Mouse (Mus musculus): ENCODE data around the gene Abcc8. TPM values are rescaled to one million over a fixed set of nuclear protein-coding genes. Genes with fewer than 3 reads are reported as not detected.
A peak's percentile ranks its signal among the peaks of the same experiment; 100 is the strongest.

The Abcc8 gene
- polyA plus RNA-seq, 1 experiment from 2014 or later = 2.0 TPM

DNA sequence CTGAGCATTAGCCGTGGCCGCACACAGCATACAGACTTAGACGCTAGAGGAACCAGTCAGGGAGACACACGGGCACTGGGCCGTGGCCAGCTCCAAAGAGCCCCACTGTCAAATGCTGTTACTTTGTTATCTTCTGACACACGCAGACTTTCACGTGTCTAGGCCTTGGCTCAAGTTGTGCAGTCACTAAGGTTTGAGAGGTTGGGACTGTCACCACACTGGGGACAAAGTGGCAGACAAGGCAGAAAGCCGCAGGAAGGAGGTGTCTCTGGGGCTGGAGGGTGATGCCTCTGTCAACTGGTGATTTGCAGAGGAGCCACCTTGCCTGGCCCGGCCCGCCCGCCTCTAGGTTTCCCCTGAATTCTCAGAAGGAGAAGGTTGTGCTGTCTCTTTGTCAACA, 54.5 kb downstream of the Abcc8 start:
- no peaks in the 10 kb centered on the region for H3K9me3 ChIP-seq (replicated peaks)
- ATAC-seq (ENCODE audit: low FRiP score) = no peak
- H3K4me1 ChIP-seq = peaks cover 20% of the 10 kb centered on the region
- H3K27me3 ChIP-seq = peaks cover 8% of the 10 kb centered on the region; the same call in 1 of the 2 replicates
- H3K4me3 ChIP-seq = no peak overlapping the region
- no peaks in the 10 kb centered on the region for H3K36me3 ChIP-seq
- 90% methylated on average over 11 of the region's 11 CpGs for WGBS
- no peak overlapping the region for H3K4me2 ChIP-seq (replicated peaks)
- H3K27ac ChIP-seq = no peak overlapping the region
- H3K9ac ChIP-seq = no peak overlapping the region

DNA sequence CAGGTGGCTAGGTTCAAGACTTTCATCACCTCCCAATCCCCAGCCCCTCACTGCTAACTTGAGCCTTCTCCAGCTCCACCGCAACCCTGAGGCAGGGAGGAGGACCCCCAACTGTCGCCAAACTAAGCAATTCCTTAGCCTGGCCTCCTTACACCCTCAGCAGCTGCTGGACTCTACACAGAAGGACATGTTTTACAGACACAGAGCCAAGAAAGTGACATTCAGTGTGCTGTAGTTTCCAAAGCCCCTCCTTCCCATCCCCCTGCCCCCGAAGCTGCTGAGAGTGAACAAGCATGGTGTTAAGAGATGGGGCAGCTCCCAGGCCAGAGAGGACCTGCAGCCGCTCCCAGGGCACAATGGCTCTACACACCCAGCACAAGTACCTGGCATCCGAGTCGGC, 55.4 kb downstream of the Abcc8 start:
- Histone ChIP-seq H3K27ac (no peak overlapping the region), H3K4me1 (peaks cover 19% of the 10 kb centered on the region), H3K4me2 (replicated peaks) (no peak overlapping the region), H3K9me3 (replicated peaks) (no peaks in the 10 kb centered on the region), H3K4me3 (no peak overlapping the region), H3K27me3 (peaks cover 8% of the 10 kb centered on the region; the same call in 1 of the 2 replicates), H3K36me3 (no peaks in the 10 kb centered on the region), H3K9ac (no peak overlapping the region)
- 72% methylated on average over 6 of the region's 6 CpGs for WGBS
- no peak for ATAC-seq (ENCODE audit: low FRiP score)

- 44% methylated on average over 4 of the region's 4 CpGs for WGBS
- no peak overlapping the region for H3K4me3 ChIP-seq
- H3K27me3 ChIP-seq = peaks cover 8% of the 10 kb centered on the region; the same call in 1 of the 2 replicates
- H3K9ac ChIP-seq = no peak overlapping the region
- H3K4me2 ChIP-seq (replicated peaks) = no peak overlapping the region
- no peaks in the 10 kb centered on the region for H3K9me3 ChIP-seq (replicated peaks)
- no peak for ATAC-seq (ENCODE audit: low FRiP score)
- H3K4me1 ChIP-seq = peaks cover 10% of the 10 kb centered on the region
- H3K36me3 ChIP-seq = no peaks in the 10 kb centered on the region
- no peak overlapping the region for H3K27ac ChIP-seq
Observed at GRCm38 (mm10) chr7:46122964-46123363, 56.9 kb downstream of the Abcc8 start.

- H3K27ac ChIP-seq = no peak overlapping the region
- no peaks in the 10 kb centered on the region for H3K36me3 ChIP-seq
- no peak overlapping the region for H3K4me2 ChIP-seq (replicated peaks)
- WGBS = 93% methylated on average over 16 of the region's 16 CpGs
- no peak overlapping the region for H3K4me3 ChIP-seq
- no peaks in the 10 kb centered on the region for H3K9me3 ChIP-seq (replicated peaks)
- no peak overlapping the region for H3K9ac ChIP-seq
- no peaks in the 10 kb centered on the region for H3K27me3 ChIP-seq
- H3K4me1 ChIP-seq = peaks cover 13% of the 10 kb centered on the region
- no peak for ATAC-seq (ENCODE audit: low FRiP score)
Observed at GRCm38 (mm10) chr7:46117035-46117434, 62.8 kb downstream of the Abcc8 start.

GRCm38 (mm10) chr7:46116118-46116581, 63.7 kb downstream of the Abcc8 start:
- no peak for ATAC-seq (ENCODE audit: low FRiP score)
- no peak overlapping the region for H3K9ac ChIP-seq
- peaks cover 13% of the 10 kb centered on the region for H3K4me1 ChIP-seq
- no peaks in the 10 kb centered on the region for H3K27me3 ChIP-seq
- 65% methylated on average over 10 of the region's 10 CpGs for WGBS
- H3K36me3 ChIP-seq = no peaks in the 10 kb centered on the region
- no peaks in the 10 kb centered on the region for H3K9me3 ChIP-seq (replicated peaks)
- no peak overlapping the region for H3K4me2 ChIP-seq (replicated peaks)
- H3K27ac ChIP-seq = no peak overlapping the region
- H3K4me3 ChIP-seq = no peak overlapping the region

DNA sequence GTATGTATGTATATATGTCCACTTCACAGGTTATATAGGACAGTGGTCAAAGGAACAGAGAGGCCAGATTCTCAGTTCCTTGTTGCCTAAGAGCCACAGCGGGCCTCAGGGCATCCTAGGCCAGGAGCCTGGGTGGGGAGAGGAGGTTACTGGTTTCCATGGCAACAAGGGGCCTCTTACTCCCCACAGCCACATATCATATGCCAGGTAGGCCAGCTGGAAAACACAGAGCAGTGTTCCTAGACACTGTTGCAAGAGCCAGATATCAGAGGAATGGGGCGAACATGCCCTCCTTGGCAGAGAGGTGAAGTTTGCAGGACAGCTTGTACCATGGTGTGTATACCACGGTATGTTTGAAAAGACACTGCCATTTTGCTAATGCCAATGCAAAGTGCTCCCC, 66.4 kb downstream of the Abcc8 start:
- Histone ChIP-seq H3K4me1 (peaks cover 13% of the 10 kb centered on the region), H3K4me2 (replicated peaks) (no peak overlapping the region), H3K4me3 (no peak overlapping the region), H3K36me3 (no peaks in the 10 kb centered on the region), H3K27me3 (no peaks in the 10 kb centered on the region), H3K9me3 (replicated peaks) (no peaks in the 10 kb centered on the region), H3K9ac (no peak overlapping the region), H3K27ac (0 out of 2 replicates have a peak overlapping the region, but pooled peaks have one; percentile 35)
- no peak for ATAC-seq (ENCODE audit: low FRiP score)
- WGBS = 66% methylated on average over 3 of the region's 3 CpGs

DNA sequence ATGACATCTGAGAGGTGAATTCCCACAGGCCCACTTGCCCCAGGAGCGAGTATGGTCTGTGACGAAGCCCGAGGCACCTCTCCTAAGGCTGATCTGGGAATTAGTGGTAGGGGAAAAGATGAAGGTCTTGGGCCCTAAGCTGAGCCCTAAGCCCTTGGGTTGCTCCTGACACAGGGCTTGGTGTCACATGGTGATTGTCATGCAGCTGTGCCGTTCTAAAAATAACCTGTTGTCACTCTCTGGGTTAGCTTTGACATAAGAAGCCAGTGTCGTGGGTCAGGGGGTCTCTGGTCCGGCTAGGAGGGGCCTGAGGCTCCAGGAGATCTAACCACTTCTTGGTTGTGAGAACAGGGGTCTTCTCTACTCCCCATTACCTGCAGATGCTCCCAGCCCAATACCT, 67.9 kb downstream of the Abcc8 start:
- no peaks in the 10 kb centered on the region for H3K36me3 ChIP-seq
- 70% methylated on average over 6 of the region's 6 CpGs for whole genome bisulfite sequencing

GRCm38 (mm10) chr7:46111212-46111817, 68.5 kb downstream of the Abcc8 start:
- Histone ChIP-seq H3K9ac (no peak overlapping the region), H3K4me1 (peaks cover 13% of the 10 kb centered on the region), H3K27me3 (no peaks in the 10 kb centered on the region), H3K9me3 (replicated peaks) (no peaks in the 10 kb centered on the region), H3K4me3 (no peak overlapping the region), H3K27ac (no peak overlapping the region), H3K36me3 (no peaks in the 10 kb centered on the region), H3K4me2 (replicated peaks) (no peak overlapping the region)
- ATAC-seq (ENCODE audit: low FRiP score) = no peak
- WGBS = 86% methylated on average over 15 of the region's 15 CpGs

More for the DNA sequence above, 67.9 kb downstream of the Abcc8 start:
- no peak for ATAC-seq (ENCODE audit: low FRiP score)
- Histone ChIP-seq H3K4me1 (peaks cover 13% of the 10 kb centered on the region), H3K4me2 (replicated peaks) (no peak overlapping the region), H3K9ac (no peak overlapping the region), H3K9me3 (replicated peaks) (no peaks in the 10 kb centered on the region), H3K4me3 (no peak overlapping the region), H3K27me3 (no peaks in the 10 kb centered on the region), H3K27ac (no peak overlapping the region)

DNA sequence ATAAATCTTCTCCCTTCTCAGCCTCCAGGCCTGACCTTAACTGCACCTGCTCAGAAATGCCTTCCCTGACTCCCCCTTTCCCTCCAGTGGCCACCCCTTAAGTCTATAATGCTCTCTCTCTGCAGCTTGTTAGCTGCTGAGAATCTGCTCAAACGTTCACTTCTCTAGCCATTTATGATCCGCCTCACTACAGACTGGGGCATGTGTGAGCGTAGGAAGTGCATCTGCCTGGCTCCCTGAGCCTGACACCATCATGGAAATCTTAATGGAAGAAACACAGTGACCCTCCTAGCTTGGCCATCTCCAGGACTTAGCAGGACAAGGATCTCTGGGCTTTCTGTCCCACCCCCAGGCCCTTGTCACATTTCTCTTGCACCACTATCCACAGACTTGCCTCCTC, 69.8 kb downstream of the Abcc8 start:
- Histone ChIP-seq H3K4me3 (no peak overlapping the region), H3K27me3 (no peaks in the 10 kb centered on the region), H3K36me3 (no peaks in the 10 kb centered on the region), H3K9me3 (replicated peaks) (no peaks in the 10 kb centered on the region), H3K4me1 (peaks cover 13% of the 10 kb centered on the region), H3K27ac (no peak overlapping the region), H3K9ac (no peak overlapping the region), H3K4me2 (replicated peaks) (no peak overlapping the region)
- WGBS = 78% methylated on average over 3 of the region's 3 CpGs
- no peak for ATAC-seq (ENCODE audit: low FRiP score)

DNA sequence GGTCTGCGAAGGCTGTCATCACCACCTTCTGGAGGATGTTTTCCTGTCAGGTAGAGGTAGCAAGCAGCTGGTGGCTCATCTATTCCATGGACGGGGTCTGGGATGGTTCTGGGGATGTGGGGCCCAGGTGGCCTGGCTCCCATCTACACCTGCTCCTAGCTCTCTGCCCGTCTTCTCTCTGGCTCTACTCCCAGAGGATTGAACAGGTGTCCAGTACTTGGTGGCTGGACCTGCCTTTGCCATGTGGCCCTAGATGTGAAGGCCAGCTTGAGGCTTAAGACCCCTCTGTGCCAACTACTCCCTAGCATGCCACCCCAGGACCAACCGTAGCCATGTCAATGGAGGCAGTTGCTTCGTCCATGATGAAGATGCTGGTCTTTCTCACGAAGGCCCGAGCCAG, 74.3 kb downstream of the Abcc8 start:
- peaks cover 6% of the 10 kb centered on the region; the same call in 1 of the 2 replicates for H3K4me1 ChIP-seq
- H3K27me3 ChIP-seq = no peaks in the 10 kb centered on the region
- no peak overlapping the region for H3K9ac ChIP-seq
- no peak overlapping the region for H3K4me3 ChIP-seq
- no peaks in the 10 kb centered on the region for H3K36me3 ChIP-seq
- no peak overlapping the region for H3K27ac ChIP-seq
- 90% methylated on average over 7 of the region's 7 CpGs for WGBS
- no peaks in the 10 kb centered on the region for H3K9me3 ChIP-seq (replicated peaks)
- ATAC-seq (ENCODE audit: low FRiP score) = no peak
- H3K4me2 ChIP-seq (replicated peaks) = no peak overlapping the region

GRCm38 (mm10) chr7:46104256-46104915, 75.4 kb downstream of the Abcc8 start:
- Histone ChIP-seq H3K4me2 (replicated peaks) (no peak overlapping the region), H3K27ac (no peak overlapping the region)
- whole genome bisulfite sequencing = 87% methylated on average over 27 of the region's 27 CpGs

GRCm38 (mm10) chr7:46103771-46104170, 76.1 kb downstream of the Abcc8 start:
- no peak for ATAC-seq (ENCODE audit: low FRiP score)
- 86% methylated on average over 8 of the region's 8 CpGs for WGBS
- Histone ChIP-seq H3K36me3 (no peaks in the 10 kb centered on the region), H3K4me2 (replicated peaks) (no peak overlapping the region), H3K27ac (no peak overlapping the region), H3K4me3 (no peak overlapping the region), H3K9ac (no peak overlapping the region), H3K9me3 (replicated peaks) (no peaks in the 10 kb centered on the region), H3K4me1 (peaks cover 8% of the 10 kb centered on the region; the same call in 1 of the 2 replicates), H3K27me3 (peaks cover 13% of the 10 kb centered on the region)

More at GRCm38 (mm10) chr7:46104256-46104915, 75.4 kb downstream of the Abcc8 start:
- Histone ChIP-seq H3K4me3 (no peak overlapping the region), H3K4me1 (peaks cover 8% of the 10 kb centered on the region; the same call in 1 of the 2 replicates), H3K9ac (no peak overlapping the region), H3K36me3 (no peaks in the 10 kb centered on the region), H3K9me3 (replicated peaks) (no peaks in the 10 kb centered on the region), H3K27me3 (peaks cover 7% of the 10 kb centered on the region)
- no peak for ATAC-seq (ENCODE audit: low FRiP score)

Data from hindbrain, embryonic 12.5 days (tissue).